Mouse (Mus musculus) neural tube, embryonic 15.5 days (tissue): ENCODE data around the gene Hsf2. TPM values are rescaled to one million over a fixed set of nuclear protein-coding genes. Genes with fewer than 3 reads are reported as not detected.
"Not testable (repeated sequence)": the region's sequence is repeated elsewhere in the genome, so short reads cannot be mapped to it uniquely, and the experiment has no call there.

Experiments
- ATAC-seq: fragments of 200-750 bp; cut with Nextera tagmentation; 2 replicates; pipeline ENCODE4 v1.8.0; 2017; ENCODE audit warnings: mild to moderate bottlenecking, moderate TSS enrichment, moderate library complexity; ENCODE audit not compliant: low FRiP score
- H3K27ac ChIP-seq: fragments of 300-500 bp; sonication (generic); replicated peaks from 2 replicates; pipeline ENCODE4 v1.5.1; 2015; ENCODE audit warnings: mild to moderate bottlenecking, inconsistent platforms
- H3K27me3 ChIP-seq: fragments of 300-500 bp; sonication (generic); replicated peaks from 2 replicates; pipeline ENCODE4 v1.6.1; 2015; ENCODE audit warnings: inconsistent platforms
- H3K36me3 ChIP-seq: fragments of 300-500 bp; sonication (generic); 2 replicates; pipeline ENCODE4 v1.6.1; 2015; ENCODE audit warnings: inconsistent platforms
- H3K4me1 ChIP-seq: fragments of 300-500 bp; sonication (generic); 2 replicates; pipeline ENCODE4 v1.6.1; 2015; ENCODE audit warnings: inconsistent platforms
- H3K4me2 ChIP-seq: fragments of 300-500 bp; sonication (generic); 2 replicates; pipeline ENCODE4 v1.6.1; 2015; ENCODE audit warnings: inconsistent platforms, mild to moderate bottlenecking, moderate library complexity
- H3K4me3 ChIP-seq: fragments of 300-500 bp; sonication (generic); replicated peaks from 2 replicates; pipeline ENCODE4 v1.5.1; 2015; ENCODE audit warnings: mild to moderate bottlenecking, inconsistent platforms
- H3K9ac ChIP-seq: fragments of 300-500 bp; sonication (generic); replicated peaks from 2 replicates; pipeline ENCODE4 v1.6.1; 2015; ENCODE audit warnings: mild to moderate bottlenecking, inconsistent platforms
- H3K9me3 ChIP-seq: fragments of 300-500 bp; sonication (generic); replicated peaks from 2 replicates; pipeline ENCODE4 v1.6.1; 2016; ENCODE audit warnings: inconsistent platforms
- WGBS: fragments of 180-500 bp; shearing (Covaris S2); methylation state at CpG from one replicate; pipeline ENCODE4 v1.1.7; 2015; ENCODE audit warnings: mixed read lengths; 5-methylcytosine and 5-hydroxymethylcytosine counted together
- polyA plus RNA-seq: library from polyadenylated mRNA; unstranded; fragments of >200 nt; fragmentation: Nextera tagmentation; extraction: Ambion mirVana; gene quantifications from 2 replicates; pipeline ENCODE4 v1.2.1, GENCODE M21; 2015

Hsf2 gene
- polyA plus RNA-seq, 1 experiment from 2014 or later: 44.0 TPM

GRCm38 (mm10) chr10:57543890-57544289 is 57.7 kb downstream of the Hsf2 start:
- not testable (repeated sequence) for H3K4me3 ChIP-seq, ATAC-seq, H3K4me2 ChIP-seq, H3K9me3 ChIP-seq, H3K27ac ChIP-seq, H3K9ac ChIP-seq, H3K36me3 ChIP-seq, H3K27me3 ChIP-seq, H3K4me1 ChIP-seq
- 75% methylated on average over 9 of the region's 9 CpGs for WGBS

- H3K27me3 ChIP-seq: no peaks in the 10 kb centered on the region
- H3K9ac ChIP-seq: no peak overlapping the region
- no peaks in the 10 kb centered on the region for H3K9me3 ChIP-seq
- no peak overlapping the region for H3K27ac ChIP-seq
- no peaks in the 10 kb centered on the region for H3K4me1 ChIP-seq
- H3K36me3 ChIP-seq: no peaks in the 10 kb centered on the region
- no peak overlapping the region for H3K4me2 ChIP-seq
- ATAC-seq: no peak
- WGBS: 79% methylated on average over 4 of the region's 4 CpGs
- no peak overlapping the region for H3K4me3 ChIP-seq
Observed at GRCm38 (mm10) chr10:57549631-57550030, 63.4 kb downstream of the Hsf2 start.

DNA sequence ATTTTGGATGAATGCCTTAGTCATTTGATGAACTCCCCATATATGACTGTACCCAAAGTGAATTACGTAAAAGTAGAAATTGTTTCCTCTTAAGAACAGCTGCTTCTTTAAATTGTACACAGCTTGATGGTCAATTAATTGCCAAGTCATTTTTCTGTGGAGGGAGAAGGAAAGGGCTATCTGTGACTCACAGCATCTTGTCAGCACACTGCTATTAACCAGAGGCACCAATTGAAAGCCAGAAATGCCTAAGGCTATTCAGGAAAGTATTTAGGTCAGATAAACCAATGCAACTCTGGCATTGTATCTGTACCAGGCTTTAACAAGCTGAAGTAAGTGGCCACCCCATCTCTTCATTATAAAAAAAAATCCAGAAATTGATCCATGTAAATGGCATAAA is 67.5 kb downstream of the Hsf2 start:
- Histone ChIP-seq H3K9ac (no peak overlapping the region), H3K36me3 (no peaks in the 10 kb centered on the region), H3K27me3 (no peaks in the 10 kb centered on the region), H3K4me2 (no peak overlapping the region), H3K4me3 (no peak overlapping the region), H3K9me3 (no peaks in the 10 kb centered on the region), H3K4me1 (no peaks in the 10 kb centered on the region), H3K27ac (no peak overlapping the region)
- no peak for ATAC-seq
- WGBS: 92% methylated on average over 1 of the region's 1 CpGs

DNA sequence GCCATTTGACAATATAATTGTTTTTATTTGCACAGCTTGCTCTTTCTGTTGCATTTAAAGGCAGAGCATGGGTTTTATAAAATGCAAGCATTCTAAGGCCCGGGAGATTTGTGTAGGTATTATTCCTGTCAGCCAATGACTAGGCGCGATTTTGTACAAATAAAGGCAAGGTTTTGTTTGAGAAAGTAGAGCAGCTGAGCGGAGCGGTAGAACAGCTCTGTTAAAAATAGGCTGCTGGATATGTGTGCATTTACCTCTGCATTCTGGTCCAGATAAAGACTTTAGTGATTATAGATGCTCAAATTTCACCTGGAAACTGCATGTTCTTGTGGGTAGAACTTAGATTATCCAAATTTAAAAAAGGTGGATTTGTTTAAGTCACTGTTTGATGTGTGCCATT is 71.4 kb downstream of the Hsf2 start:
- H3K9ac ChIP-seq: no peak overlapping the region

More for the DNA sequence above, 71.4 kb downstream of the Hsf2 start:
- WGBS: 90% methylated on average over 5 of the region's 5 CpGs
- Histone ChIP-seq H3K4me1 (no peaks in the 10 kb centered on the region), H3K9me3 (no peaks in the 10 kb centered on the region), H3K4me2 (no peak overlapping the region), H3K36me3 (no peaks in the 10 kb centered on the region), H3K27me3 (no peaks in the 10 kb centered on the region), H3K4me3 (no peak overlapping the region), H3K27ac (no peak overlapping the region)
- ATAC-seq: no peak

Other genes with a start within 250 kb of the Hsf2 start
- gene Serinc1, start 46.1 kb downstream of the Hsf2 start, polyA plus RNA-seq: 406 and 428 TPM in 2 replicates
- gene Pkib, start 145.6 kb downstream of the Hsf2 start, polyA plus RNA-seq: 5.1 and 5.2 TPM in 2 replicates